Mouse (Mus musculus) heart, adult 2 months (tissue): ENCODE measurements at regions not wholly inside any gene's neighbourhood (a gene's known extent, or its start where the extent isn't known, plus 50 kb on each side); places are given as distances from the start of the nearest gene placed in this dataset.

Experiments
- CTCF ChIP-seq: fragments of 200-600 bp; IDR thresholded peaks from 2 replicates; pipeline ENCODE4 v1.8.1; 2022; ENCODE audit warnings: antibody characterized with exemption, mild to moderate bottlenecking, moderate library complexity
- EP300 ChIP-seq: fragments of 200-500 bp; IDR thresholded peaks from 2 replicates; pipeline ENCODE4 v1.6.1; 2011; ENCODE audit warnings: low read depth, low read length, control low read depth; ENCODE audit not compliant: insufficient read depth

DNA sequence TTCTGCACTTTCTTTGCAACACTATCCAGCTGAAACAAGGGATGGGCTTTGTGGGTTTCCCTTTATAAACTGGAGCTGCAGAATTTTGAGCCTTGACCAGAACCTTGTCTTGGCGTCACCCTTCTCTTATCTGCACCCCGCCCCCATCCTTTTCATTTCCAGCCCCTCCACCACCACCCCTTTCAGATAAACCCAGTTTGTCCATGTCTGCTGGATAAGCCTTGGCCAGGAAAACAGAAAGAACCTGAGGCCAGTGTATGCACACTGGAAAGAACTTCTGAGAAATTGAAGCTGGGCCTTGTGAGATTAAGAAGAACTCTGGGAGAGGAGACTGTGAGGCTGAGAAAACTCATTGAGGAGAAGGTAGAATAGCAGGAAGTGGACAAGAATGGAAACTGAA, 192.8 kb downstream of the Rpl36a-ps1 start:
- no peak for TF ChIP-seq EP300
- no peak for TF ChIP-seq CTCF
